Mouse (Mus musculus): ENCODE data around the gene Tor1aip2.

Gene Tor1aip2

DNA sequence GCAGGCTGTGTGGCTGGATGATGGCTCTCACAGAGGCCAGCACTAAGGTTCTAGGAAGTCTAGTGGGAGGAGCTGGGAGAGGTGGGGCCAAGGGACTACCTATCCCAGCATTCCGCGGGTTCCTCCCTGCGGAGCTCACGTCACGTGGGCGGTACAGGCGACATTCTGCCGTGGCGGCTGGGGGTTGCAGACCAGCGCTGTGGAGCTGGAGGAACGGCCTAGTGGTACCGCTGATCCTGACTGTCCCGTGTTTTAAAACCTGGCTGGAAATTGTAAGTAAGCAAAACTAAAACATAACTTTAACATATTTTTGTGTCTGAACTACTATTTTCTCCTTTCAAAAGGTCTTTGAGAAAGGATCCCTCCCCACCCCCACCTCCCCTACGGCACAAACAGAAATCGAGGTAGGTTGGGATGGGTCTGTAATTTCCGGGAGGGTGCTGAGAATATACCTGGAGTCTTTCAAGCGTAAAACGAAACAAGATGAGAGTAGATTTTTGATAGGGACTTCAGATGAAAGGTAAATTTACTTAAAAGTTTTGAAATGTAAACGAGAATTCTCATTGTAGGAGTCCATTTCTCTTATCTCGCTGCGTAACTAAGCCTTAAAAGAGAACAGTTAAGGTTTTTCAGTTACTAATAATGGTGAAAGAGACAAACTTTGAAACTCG is 5.7 kb downstream of the Tor1aip2 start:
- DNase-seq (ENCODE audit: low spot score in 2 of 2): peak; percentile 77 to 89

DNA sequence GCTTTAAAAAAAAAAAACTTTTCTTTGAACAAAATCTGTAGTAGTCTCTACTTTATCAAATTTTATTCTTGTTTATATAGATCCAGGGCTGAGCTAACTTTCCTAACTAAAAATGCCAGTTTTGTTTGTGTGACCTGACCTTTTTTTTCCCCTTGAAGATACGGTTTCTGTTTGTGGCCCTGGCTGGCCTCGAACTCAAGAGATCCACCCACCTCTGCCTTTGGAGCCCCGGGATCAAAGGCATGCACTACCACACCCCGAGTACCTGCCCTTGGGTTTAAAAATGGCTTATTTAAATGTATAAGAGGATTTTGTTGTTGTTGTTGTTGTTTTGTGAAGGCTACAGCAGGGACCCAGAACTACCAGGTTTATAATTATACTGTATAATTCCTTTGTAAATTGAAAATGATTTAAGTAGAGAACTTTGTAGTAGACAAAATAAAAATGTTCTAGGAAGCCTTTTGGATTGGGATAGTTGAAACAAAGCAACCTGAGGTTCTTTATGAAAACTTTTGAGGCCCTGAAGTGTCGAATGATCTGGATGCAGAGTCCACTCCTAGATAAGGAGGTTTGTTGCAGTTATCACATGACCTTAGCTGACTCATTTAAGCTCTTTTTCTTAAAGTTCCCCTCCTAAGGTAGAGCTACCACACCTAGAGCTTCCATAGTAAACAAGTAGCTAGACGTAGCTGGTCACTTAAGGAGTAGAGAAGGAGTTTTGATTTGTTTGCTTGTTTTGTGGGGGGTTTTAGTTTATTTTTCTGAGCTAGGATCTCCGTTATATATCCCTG is 6.4 kb downstream of the Tor1aip2 start:
- DNase-seq (ENCODE audit: low spot score in 2 of 2): no peak

DNA sequence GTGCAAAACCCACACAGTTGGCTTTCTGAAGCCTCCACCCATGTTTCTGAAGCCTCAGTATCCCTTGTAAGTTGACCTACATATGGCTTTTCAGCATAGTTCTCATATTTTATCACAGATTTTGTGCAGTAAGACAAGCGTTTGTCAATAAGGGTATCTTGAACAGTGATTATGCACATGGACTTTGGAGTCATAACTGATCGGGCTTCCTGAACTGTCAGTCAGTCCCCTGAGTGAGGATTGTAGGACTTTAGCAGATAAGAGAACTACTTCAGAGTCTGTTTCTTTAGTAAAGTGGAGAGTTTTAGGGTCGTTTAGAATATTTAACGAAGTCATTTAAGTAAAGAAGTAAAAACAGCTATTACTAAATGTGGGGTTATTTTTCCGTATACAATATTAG is 7.3 kb downstream of the Tor1aip2 start:
- DNase-seq (ENCODE audit: low spot score in 2 of 2): no peak

- DNase-seq (ENCODE audit: low spot score in 2 of 2): peak; percentile 27
Measured at GRCm38 (mm10) chr1:156043027-156043426, 7.8 kb downstream of the Tor1aip2 start.

DNA sequence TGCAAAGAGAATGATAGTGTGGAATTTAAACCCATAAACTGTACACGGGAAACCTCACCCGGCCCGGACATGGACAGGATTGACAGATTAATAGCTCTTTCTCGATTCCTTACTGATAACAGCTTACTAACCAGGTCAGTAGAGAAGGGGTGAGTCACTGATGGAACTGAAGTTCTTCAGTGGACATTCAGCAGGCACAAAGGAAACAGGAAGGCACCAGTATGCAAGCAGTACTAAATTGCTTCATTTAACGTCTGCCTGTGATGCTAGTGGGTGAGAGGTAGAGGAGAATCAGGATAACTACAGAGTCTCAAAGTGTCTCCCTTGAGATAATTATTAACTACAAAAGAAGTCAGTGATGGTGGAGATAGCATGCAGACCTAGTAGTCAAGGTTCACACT is 9.0 kb downstream of the Tor1aip2 start:
- DNase-seq (ENCODE audit: low spot score in 2 of 2): no peak

DNA sequence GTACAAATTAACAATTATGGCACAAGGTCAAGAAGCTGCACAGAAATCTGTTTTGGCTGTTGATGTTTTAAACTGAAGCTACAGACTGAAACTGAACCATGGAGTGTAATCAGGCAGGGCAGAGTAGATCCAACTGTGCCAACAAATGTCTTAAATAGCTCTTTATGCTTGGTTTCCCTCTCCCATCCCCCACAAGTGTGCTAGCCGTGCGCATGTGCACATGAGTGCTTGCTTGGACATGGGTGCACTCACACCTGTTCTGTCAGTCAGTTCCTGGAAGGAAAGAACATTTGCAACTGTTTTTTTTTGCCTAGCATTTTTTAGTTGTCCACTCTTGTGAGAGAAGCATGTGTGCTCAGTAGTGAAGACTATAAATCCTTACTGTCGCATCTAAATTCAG is 11.5 kb downstream of the Tor1aip2 start:
- DNase-seq (ENCODE audit: low spot score in 2 of 2): no peak

- DNase-seq (ENCODE audit: low spot score in 2 of 2): no peak
Measured at GRCm38 (mm10) chr1:156058207-156058606, 23.0 kb downstream of the Tor1aip2 start.

DNA sequence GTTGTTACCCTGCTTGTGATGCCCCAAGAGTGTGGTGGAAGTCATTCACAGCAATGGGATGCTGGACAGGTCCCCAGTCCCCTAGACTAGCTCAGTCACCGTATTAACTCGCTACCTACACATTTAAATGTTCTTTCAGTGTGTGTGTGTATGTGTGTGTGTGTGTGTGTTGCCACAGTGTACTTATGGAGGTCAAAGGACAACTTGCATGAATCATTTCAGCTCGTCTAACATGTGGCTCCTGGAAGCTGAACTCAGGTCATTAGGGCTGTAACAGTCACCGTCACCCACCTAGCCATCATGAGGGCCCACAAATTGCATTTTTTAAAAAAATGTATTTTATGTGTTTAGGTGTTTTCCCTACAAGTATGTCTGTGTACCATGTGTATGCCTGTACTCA is 27.0 kb downstream of the Tor1aip2 start:
- DNase-seq (ENCODE audit: low spot score in 2 of 2): no peak

DNA sequence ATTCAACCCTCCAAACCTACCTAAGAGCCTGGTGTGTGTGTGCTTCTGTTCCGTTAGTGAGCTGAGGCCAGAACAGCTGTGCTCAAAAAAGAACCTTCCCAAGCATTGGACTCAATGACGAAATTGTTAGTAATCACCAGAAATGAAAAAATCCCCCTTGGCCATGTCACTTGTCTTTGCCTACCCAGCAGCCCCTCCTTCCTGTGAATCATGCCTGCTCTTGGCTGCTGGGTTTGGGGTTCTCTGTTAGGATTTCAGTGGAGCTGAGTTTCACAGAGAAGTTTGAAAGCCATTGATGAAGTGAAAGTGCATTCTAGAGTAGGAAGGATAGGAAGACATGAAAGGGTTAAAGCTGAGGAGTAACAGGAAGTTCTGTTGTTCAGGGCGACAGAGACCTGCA is 30.9 kb downstream of the Tor1aip2 start:
- no peak for DNase-seq (ENCODE audit: low spot score in 2 of 2)

- DNase-seq (ENCODE audit: low spot score in 2 of 2): no peak
Measured at GRCm38 (mm10) chr1:156070106-156070505, 34.9 kb downstream of the Tor1aip2 start.

GRCm38 (mm10) chr1:156073169-156073821 is 38.1 kb downstream of the Tor1aip2 start:
- no peak for DNase-seq (ENCODE audit: low spot score in 2 of 2)

DNA sequence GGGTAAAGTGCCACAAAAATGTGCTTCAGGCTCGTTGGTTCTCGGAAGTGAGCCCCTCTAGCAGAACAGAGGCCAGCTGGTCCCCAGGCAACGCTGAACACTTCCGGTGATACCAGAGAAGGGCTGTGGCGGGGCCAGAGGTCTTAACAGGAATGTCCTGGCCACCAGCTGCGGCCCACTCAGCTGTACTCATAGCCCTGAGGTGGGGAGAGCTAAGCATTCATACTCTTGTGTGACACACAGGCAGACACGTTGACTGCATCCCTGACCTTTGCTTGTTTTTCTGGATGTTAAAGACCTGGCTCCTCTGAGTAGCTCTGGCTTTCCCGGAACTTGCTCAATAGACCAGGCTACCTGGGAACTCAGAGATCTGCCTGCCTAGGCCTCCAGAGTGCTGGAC is 39.4 kb downstream of the Tor1aip2 start:
- no peak for DNase-seq (ENCODE audit: low spot score in 2 of 2)

- DNase-seq (ENCODE audit: low spot score in 2 of 2): no peak
Measured at GRCm38 (mm10) chr1:156076474-156076873, 41.3 kb downstream of the Tor1aip2 start.

DNA sequence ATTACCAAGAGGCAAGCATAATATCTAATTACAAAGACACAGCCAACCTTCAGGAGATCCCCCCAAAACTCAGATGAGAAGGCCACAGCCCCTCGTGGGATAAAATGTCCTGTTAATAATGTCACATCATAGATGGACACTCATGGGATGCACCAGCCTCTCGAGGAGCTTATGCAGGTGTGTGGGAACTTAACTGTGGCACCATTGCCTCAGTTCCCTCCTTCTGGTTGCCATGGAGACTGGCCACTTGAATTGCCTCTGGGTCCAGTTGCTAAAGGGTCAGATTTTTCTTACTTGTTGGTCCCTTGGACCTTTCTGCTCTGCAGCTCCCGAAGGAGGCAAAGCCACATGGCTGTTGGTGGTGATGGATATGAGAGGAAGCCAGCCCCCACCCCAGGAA is 42.5 kb downstream of the Tor1aip2 start:
- no peak for DNase-seq (ENCODE audit: low spot score in 2 of 2)

GRCm38 (mm10) chr1:156084603-156085002 is 49.4 kb downstream of the Tor1aip2 start:
- DNase-seq (ENCODE audit: low spot score in 2 of 2): no peak

GRCm38 (mm10) chr1:156085770-156086169 is 50.6 kb downstream of the Tor1aip2 start:
- DNase-seq (ENCODE audit: low spot score in 2 of 2): peak in 1 of 2 experiments; percentile 28

DNA sequence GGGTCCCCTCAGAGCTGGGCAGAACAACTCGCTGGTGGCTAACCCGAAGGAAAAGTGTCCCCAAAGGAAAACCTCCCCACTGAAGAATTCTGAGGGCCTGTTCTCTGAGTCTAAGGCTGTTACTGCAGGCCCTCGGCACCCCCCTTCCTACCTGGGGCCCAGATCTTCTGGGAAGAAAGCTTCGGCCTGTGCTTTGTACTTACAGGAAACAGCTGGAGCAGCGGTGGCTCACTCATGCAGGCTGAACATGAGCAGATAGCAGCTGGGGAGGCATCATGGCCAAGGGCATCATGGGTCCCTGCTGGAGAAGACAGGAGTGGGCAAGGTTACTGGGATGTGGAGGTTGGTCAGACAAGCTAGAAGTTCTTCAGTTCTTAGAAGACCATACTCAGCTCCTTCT is 52.4 kb downstream of the Tor1aip2 start:
- no peak for DNase-seq (ENCODE audit: low spot score in 2 of 2)

- DNase-seq (ENCODE audit: low spot score in 2 of 2): no peak
Measured at GRCm38 (mm10) chr1:156089561-156089960, 54.4 kb downstream of the Tor1aip2 start.

- DNase-seq (ENCODE audit: low spot score in 2 of 2): no peak
Measured at GRCm38 (mm10) chr1:156090042-156090441, 54.8 kb downstream of the Tor1aip2 start.

GRCm38 (mm10) chr1:156091811-156092210 is 56.6 kb downstream of the Tor1aip2 start:
- DNase-seq (ENCODE audit: low spot score in 2 of 2): no peak

- DNase-seq (ENCODE audit: low spot score in 2 of 2): no peak
Measured at GRCm38 (mm10) chr1:156103763-156104162, 68.6 kb downstream of the Tor1aip2 start.

- DNase-seq (ENCODE audit: low spot score in 2 of 2): no peak
Measured at GRCm38 (mm10) chr1:156105381-156105780, 70.2 kb downstream of the Tor1aip2 start.

DNA sequence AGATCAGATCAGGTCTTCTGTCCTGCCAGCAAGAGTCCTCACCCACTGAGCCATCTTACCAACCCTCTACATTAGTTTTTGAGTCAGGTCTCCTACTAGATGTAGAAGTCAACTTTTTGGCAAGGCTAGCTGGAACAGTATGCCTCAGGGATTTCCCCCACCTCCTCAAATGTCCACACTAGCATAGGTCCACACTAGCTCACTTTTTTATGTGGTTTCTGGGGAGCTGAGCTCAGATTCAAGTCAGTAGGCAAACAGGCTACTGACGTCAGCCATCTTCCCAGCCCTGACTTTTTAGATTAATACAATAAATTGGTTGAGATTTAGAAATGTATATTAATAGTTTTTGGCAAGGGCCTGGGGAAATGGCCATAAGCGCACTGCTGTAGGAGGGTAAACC is 72.2 kb downstream of the Tor1aip2 start:
- no peak for DNase-seq (ENCODE audit: low spot score in 2 of 2)
